Mouse (Mus musculus): Measurements from ENCODE around the gene Fundc2. TPM values are rescaled to one million over a fixed set of nuclear protein-coding genes. Genes with fewer than 3 reads are reported as not detected.
A peak's percentile ranks its signal among the peaks of the same experiment; 100 is the strongest.

Fundc2 gene
- polyA plus RNA-seq, 1 experiment from 2014 or later = 20.6 TPM

DNA sequence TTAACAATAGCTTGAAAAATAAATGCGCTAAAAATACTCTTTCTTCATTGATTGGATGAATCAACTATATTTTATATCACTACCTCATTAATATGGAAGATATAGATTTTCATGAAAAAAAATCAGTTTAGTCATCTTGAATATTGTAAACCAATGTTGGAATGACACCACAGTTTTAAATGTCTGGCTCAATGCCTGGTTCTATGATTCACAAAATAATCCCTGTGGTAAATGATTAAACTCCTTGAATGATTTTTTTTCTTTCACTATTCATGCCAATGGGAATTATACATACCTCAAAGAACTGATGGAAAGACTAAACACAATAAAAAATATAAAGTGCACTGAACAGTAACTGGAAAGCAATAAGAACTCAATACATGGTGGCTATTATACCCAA lies 27.5 kb downstream of the Fundc2 start:
- Histone ChIP-seq H3K36me3 (ENCODE audit: control insufficient read depth, insufficient read depth) (no peaks in the 10 kb centered on the region), H3K9me3 (replicated peaks; ENCODE audit: control insufficient read depth, low read length) (no peaks in the 10 kb centered on the region), H3K27ac (ENCODE audit: low read length) (no peak overlapping the region), H3K4me2 (ENCODE audit: low read depth, low read length) (no peak overlapping the region), H3K27me3 (ENCODE audit: control insufficient read depth, insufficient read depth, low read depth, low read length) (no peaks in the 10 kb centered on the region), H3K9ac (ENCODE audit: low read depth, low read length) (no peak overlapping the region), H3K4me3 (ENCODE audit: low read depth, low read length) (no peak overlapping the region), H3K4me1 (ENCODE audit: control insufficient read depth, low read depth, low read length) (no peaks in the 10 kb centered on the region)
- 81% methylated on average over 1 of the region's 1 CpGs for WGBS (ENCODE audit: insufficient replicate concordance)
- no peak for ATAC-seq (ENCODE audit: low read depth)

DNA sequence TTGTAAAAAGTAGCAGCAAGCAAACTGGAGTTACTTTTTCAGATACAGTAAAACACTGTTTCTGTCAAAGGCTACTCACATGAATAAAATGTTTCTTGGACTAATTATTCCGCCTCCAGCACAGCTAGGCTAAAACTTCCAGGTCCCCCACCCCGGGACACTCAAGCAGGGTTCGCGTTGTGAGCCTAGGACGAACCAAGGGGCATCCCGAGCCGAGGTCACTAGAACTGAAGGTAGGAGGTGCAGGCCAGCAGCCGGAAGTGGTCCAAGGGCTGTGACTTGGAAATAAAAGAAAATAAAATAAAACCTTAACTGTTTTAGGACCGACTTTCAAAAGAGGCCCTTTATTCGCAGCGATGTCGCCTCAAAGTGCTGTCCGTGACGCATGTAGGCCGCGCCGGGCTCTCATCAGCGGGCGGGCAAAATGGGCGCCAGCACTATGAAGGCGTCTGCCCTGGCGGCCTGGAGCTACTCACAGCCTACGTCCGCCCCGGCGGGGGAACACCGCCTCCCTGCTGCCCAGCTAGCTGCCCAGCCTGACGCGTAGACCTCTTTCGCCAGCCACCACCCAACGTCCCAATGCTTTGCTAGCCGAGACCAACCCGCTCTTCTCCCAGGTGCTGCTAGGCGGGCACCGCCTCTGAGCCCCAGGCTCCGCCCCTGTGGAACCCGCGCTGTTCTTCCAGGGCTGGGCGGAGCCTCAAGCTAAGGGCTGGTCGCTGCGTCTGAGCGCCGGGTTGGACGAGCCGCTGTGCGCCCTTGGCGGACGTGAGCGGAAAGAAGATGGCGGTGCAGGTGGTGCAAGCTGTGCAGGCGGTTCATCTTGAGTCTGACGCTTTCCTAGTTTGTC lies 34.0 kb downstream of the Fundc2 start, which contains the start of the genes Cmc4, Mtcp1 and Brcc3:
Gene Cmc4 (minus strand): TSS at position 649 of the 850 bp plus-strand sequence.
Gene Mtcp1 (minus strand): TSS at position 653 of the 850 bp plus-strand sequence.
Gene Brcc3 (plus strand): TSS at position 693 of the 850 bp plus-strand sequence.
- H3K9me3 ChIP-seq (replicated peaks; ENCODE audit: control insufficient read depth, low read length) = no peaks in the 10 kb centered on the region
- ATAC-seq (ENCODE audit: low read depth) = peak; percentile 97
- WGBS (ENCODE audit: insufficient replicate concordance) = 16% methylated on average over 52 of the region's 52 CpGs

More for the DNA sequence above, 34.0 kb downstream of the Fundc2 start, which contains the start of the genes Cmc4, Mtcp1 and Brcc3:
- Histone ChIP-seq H3K36me3 (ENCODE audit: control insufficient read depth, insufficient read depth) (no peaks in the 10 kb centered on the region), H3K4me3 (ENCODE audit: low read depth, low read length) (peak within 1 kb of the TSS; percentile 69), H3K4me1 (ENCODE audit: control insufficient read depth, low read depth, low read length) (no peaks in the 10 kb centered on the region), H3K9ac (ENCODE audit: low read depth, low read length) (peak within 1 kb of the TSS; percentile 76), H3K27me3 (ENCODE audit: control insufficient read depth, insufficient read depth, low read depth, low read length) (no peaks in the 10 kb centered on the region), H3K4me2 (ENCODE audit: low read depth, low read length) (peak within 1 kb of the TSS; percentile 57), H3K27ac (ENCODE audit: low read length) (peak within 1 kb of the TSS; percentile 95)

Other genes starting within 250 kb of the Fundc2 start
- gene Smim9, start 218.6 kb upstream of the Fundc2 start, polyA plus RNA-seq (2015; fragmentation: Nextera tagmentation; extraction: Ambion mirVana) = not detected in 2 replicates
- gene F8, start 216 bp downstream of the Fundc2 start, polyA plus RNA-seq (2015; fragmentation: Nextera tagmentation; extraction: Ambion mirVana) = 2.4 and 2.9 TPM in 2 replicates
- 11.2 and 12.2 TPM in 2 replicates for gene Cmc4, start 34.2 kb downstream of the Fundc2 start, polyA plus RNA-seq (2015; fragmentation: Nextera tagmentation; extraction: Ambion mirVana)
- 5.3 and 6.3 TPM in 2 replicates for gene Mtcp1, start 34.2 kb downstream of the Fundc2 start, polyA plus RNA-seq (2015; fragmentation: Nextera tagmentation; extraction: Ambion mirVana)
- 29.3 and 34.1 TPM in 2 replicates for gene Brcc3, start 34.2 kb downstream of the Fundc2 start, polyA plus RNA-seq (2015; fragmentation: Nextera tagmentation; extraction: Ambion mirVana)
- gene Vbp1, start 131.9 kb downstream of the Fundc2 start, polyA plus RNA-seq (2015; fragmentation: Nextera tagmentation; extraction: Ambion mirVana) = 85.5 and 114 TPM in 2 replicates
- gene Rab39b, start 195.8 kb downstream of the Fundc2 start, polyA plus RNA-seq (2015; fragmentation: Nextera tagmentation; extraction: Ambion mirVana) = 0.05 TPM in 1 of 2 replicates, not detected in the other

All from liver, embryonic 16.5 days (tissue).